Mouse (Mus musculus): Measurements from ENCODE around the gene Ubqln4. TPM values are rescaled to one million over a fixed set of nuclear protein-coding genes. Genes with fewer than 3 reads are reported as not detected.
"Not testable (repeated sequence)": the region's sequence is repeated elsewhere in the genome, so short reads cannot be mapped to it uniquely, and the experiment has no call there.

Gene Ubqln4
- polyA plus RNA-seq, 1 experiment from 2014 or later = 47.8 TPM

DNA sequence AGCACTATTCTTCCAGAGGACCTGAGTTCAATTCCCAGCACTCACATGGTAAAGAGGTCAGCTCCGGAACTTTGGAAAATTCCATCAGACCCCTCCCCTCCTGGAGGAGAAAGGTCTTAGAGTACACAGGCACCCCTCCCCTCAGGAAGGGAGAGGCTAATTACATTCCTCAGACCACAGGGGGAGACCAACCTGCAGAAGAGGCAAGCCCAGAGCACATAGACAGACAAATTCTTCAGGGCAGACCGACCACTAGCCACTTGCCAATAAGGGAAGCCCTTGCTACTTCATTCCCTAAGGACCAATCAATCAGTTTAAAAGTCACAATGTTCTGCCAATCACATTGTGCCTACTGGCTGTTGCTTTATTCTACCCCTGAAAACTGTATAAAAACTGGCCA lies 19.3 kb downstream of the Ubqln4 start:
- DNase-seq = no peak
- 87% methylated on average over 2 of the region's 2 CpGs for WGBS
- ATAC-seq (ENCODE audit: low FRiP score, low TSS enrichment) = no peak

DNA sequence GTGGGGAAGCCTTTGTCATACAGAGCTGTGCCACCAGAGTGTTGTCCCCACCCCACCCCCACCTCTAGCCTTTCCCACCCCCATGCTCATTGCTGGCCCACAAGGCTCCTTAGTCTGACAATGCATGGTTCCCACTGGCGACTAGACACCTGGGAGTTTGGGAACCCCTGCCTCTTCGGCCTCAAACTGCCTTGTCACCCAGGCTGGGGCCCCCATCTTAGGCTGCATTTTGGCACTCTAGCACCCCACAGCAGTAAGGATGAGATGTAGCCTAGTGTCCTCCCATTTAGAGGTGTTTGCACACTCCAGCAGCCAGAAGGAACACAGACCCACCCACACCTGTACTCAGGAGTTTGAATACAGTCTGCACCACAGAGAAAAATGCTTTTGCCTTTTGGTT lies 20.3 kb downstream of the Ubqln4 start:
- Histone ChIP-seq H3K27me3 (ENCODE audit: control insufficient read depth, insufficient read depth, low read length) (no peaks in the 10 kb centered on the region), H3K27ac (replicated peaks; ENCODE audit: low read depth, low read length) (no peak overlapping the region), H3K9me3 (ENCODE audit: control insufficient read depth, low read length) (no peaks in the 10 kb centered on the region), H3K4me2 (ENCODE audit: low read length) (no peak overlapping the region), H3K36me3 (ENCODE audit: control insufficient read depth, insufficient read depth, low read length) (peaks cover 16% of the 10 kb centered on the region), H3K4me1 (ENCODE audit: control insufficient read depth, insufficient read depth, low read length) (no peaks in the 10 kb centered on the region), H3K4me3 (replicated peaks; ENCODE audit: low read depth, low read length) (no peak overlapping the region), H3K9ac (replicated peaks; ENCODE audit: low read length) (no peak overlapping the region)
- DNase-seq (no peak), ATAC-seq (ENCODE audit: low FRiP score, low TSS enrichment) (no peak)
- 94% methylated on average over 2 of the region's 2 CpGs for WGBS

More for the DNA sequence above, 19.3 kb downstream of the Ubqln4 start:
- H3K36me3 ChIP-seq (ENCODE audit: control insufficient read depth, insufficient read depth, low read length) = peaks cover 26% of the 10 kb centered on the region
- no peak overlapping the region for H3K27ac ChIP-seq (replicated peaks; ENCODE audit: low read depth, low read length)
- H3K27me3 ChIP-seq (ENCODE audit: control insufficient read depth, insufficient read depth, low read length) = no peaks in the 10 kb centered on the region
- no peak overlapping the region for H3K4me3 ChIP-seq (replicated peaks; ENCODE audit: low read depth, low read length)
- no peaks in the 10 kb centered on the region for H3K9me3 ChIP-seq (ENCODE audit: control insufficient read depth, low read length)
- no peaks in the 10 kb centered on the region for H3K4me1 ChIP-seq (ENCODE audit: control insufficient read depth, insufficient read depth, low read length)
- H3K4me2 ChIP-seq (ENCODE audit: low read length) = no peak overlapping the region
- H3K9ac ChIP-seq (replicated peaks; ENCODE audit: low read length) = no peak overlapping the region

DNA sequence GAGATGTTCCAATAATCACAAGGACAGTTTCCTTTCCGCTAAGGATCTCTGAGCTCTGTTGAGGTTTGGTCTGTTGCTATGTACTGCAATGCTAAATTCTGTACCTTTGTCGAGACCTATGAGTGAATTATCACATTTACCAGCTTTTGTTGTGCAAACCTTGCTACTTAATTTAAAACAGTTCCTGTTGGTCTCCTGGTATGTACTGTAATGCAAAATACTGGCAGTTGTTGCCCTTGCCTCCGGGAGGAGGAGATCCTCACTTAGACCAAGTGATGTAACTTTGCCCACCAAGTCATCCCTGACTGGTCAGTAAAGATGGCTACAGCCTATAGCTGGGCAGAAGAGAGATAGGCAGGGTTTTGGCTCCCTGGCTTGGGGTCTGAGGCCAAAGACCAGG lies 22.0 kb downstream of the Ubqln4 start, which contains the start of gene Ssr2:
TSS of gene Ssr2 (plus strand) at position 337 of the 400 bp plus-strand sequence.
- Histone ChIP-seq H3K9me3 (ENCODE audit: control insufficient read depth, low read length) (no peaks in the 10 kb centered on the region), H3K4me1 (ENCODE audit: control insufficient read depth, insufficient read depth, low read length) (peaks cover 6% of the 10 kb centered on the region; the same call in 1 of the 2 replicates), H3K36me3 (ENCODE audit: control insufficient read depth, insufficient read depth, low read length) (no peaks in the 10 kb centered on the region), H3K4me3 (replicated peaks; ENCODE audit: low read depth, low read length) (no peak within 1 kb of the TSS), H3K4me2 (ENCODE audit: low read length) (no peak within 1 kb of the TSS), H3K9ac (replicated peaks; ENCODE audit: low read length) (no peak within 1 kb of the TSS), H3K27me3 (ENCODE audit: control insufficient read depth, insufficient read depth, low read length) (no peaks in the 10 kb centered on the region), H3K27ac (replicated peaks; ENCODE audit: low read depth, low read length) (no peak within 1 kb of the TSS)
- DNase-seq = no peak
- no peak for ATAC-seq (ENCODE audit: low FRiP score, low TSS enrichment)
- whole genome bisulfite sequencing = 87% methylated on average over 3 of the region's 3 CpGs

DNA sequence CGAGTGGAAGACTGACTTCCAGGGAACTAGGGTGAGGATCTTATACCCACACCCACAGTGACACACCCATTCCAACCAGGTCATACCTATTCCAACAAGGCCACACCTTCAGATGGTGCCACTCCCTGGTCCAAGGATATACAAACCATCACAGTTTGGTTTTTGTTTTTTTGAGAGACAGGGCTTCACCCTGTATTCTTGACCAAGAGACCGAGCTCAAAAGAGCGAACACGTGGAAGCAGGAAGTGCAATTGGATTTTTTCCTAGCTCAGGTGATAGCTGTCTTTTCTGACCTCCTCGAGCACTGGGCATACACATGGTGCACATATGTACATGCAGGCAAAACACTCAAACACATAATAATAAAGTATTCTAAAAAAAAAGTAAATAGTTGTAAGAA lies 24.3 kb downstream of the Ubqln4 start:
- WGBS = 86% methylated on average over 5 of the region's 5 CpGs
- not testable (repeated sequence) for DNase-seq; H3K27ac ChIP-seq (replicated peaks; ENCODE audit: low read depth, low read length)

DNA sequence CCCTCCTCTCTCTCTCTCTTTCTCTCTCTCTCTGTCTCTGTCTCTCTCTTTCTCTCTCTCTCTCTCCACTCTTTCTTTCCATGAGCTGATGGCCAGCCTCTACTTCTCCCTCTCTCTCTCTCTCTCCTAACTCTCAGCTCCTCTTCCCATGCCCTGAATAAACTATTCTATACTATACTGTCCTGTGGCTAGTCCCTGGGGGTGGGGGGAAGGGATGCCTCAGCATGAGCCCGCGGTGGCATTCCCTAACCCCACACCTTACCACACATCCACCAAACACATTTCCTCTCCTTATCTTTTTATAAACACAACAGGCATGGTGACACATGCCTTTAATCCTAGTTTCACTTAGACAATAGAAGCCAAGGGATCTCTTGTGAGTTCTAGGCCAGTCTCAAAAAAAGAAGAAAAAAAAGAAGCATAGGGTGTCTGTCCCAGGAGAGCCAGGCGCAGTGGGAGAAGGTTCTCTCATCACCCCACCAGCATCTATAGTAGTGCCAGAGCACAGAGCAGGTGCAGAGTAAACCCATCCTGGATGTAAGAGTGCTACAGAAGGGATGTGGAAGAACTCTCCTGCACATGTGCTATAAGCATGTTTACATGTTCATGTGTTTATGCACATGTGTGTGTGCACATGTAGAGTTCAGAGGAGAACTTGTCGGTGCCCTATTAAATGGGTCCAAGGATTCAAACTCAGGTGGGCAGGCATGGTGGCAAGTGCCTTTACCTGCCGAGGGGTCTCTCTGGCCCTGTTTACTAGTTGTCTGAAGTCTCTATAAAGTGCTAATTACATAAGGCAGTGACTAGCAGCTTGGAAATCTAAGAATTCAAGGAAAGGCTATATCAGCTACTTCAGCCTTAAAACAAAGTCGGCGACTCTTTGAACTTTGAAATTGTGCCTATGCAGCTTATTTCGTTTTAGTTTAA lies 25.2 kb downstream of the Ubqln4 start:
- DNase-seq (no peak), ATAC-seq (ENCODE audit: low FRiP score, low TSS enrichment) (no peak)
- H3K9me3 ChIP-seq (ENCODE audit: control insufficient read depth, low read length) = no peaks in the 10 kb centered on the region
- no peaks in the 10 kb centered on the region for H3K27me3 ChIP-seq (ENCODE audit: control insufficient read depth, insufficient read depth, low read length)
- H3K4me3 ChIP-seq (replicated peaks; ENCODE audit: low read depth, low read length) = peak overlapping the region; percentile 83
- peak overlapping the region; percentile 91 for H3K4me2 ChIP-seq (ENCODE audit: low read length)
- H3K36me3 ChIP-seq (ENCODE audit: control insufficient read depth, insufficient read depth, low read length) = peaks cover 25% of the 10 kb centered on the region
- H3K9ac ChIP-seq (replicated peaks; ENCODE audit: low read length) = no peak overlapping the region
- peaks cover 6% of the 10 kb centered on the region; the same call in 1 of the 2 replicates for H3K4me1 ChIP-seq (ENCODE audit: control insufficient read depth, insufficient read depth, low read length)
- 49% methylated on average over 8 of the region's 8 CpGs for WGBS
- no peak overlapping the region for H3K27ac ChIP-seq (replicated peaks; ENCODE audit: low read depth, low read length)

More for the DNA sequence above, 24.3 kb downstream of the Ubqln4 start:
- H3K9ac ChIP-seq (replicated peaks; ENCODE audit: low read length); H3K4me3 ChIP-seq (replicated peaks; ENCODE audit: low read depth, low read length); H3K27me3 ChIP-seq (ENCODE audit: control insufficient read depth, insufficient read depth, low read length); ATAC-seq (ENCODE audit: low FRiP score, low TSS enrichment); H3K4me1 ChIP-seq (ENCODE audit: control insufficient read depth, insufficient read depth, low read length); H3K9me3 ChIP-seq (ENCODE audit: control insufficient read depth, low read length); H3K4me2 ChIP-seq (ENCODE audit: low read length): not testable (repeated sequence)
- peaks cover 17% of the 10 kb centered on the region for H3K36me3 ChIP-seq (ENCODE audit: control insufficient read depth, insufficient read depth, low read length)

DNA sequence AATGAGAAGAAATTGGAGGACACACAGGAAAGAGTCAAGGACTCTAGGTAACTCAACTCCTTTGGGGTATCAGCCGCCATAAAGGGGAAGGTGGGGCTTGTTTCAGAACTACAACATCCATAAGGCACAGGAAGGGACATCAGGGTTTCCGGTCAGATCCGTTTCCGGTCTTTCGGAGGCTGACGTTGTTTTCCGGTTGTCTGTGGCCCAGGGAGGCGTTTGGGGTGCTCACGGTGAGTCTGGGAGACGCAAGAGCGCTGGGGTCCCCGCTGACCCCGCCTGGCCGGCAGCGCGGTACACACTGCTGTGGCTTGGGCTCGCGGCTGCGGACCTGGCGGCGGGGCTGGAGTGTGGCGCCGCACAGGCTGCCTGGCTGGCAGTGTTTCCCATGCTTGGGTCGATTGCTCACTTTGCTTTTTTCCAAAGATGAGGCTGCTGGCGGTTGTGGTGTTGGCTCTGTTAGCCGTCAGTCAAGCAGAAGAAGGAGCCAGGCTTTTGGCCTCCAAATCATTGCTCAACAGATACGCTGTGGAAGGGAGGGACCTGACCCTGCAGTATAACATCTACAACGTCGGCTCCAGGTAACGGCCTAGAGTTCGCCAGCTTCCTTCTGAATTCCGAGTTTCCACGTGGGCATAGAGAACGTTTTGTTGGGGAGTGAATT lies 26.0 kb downstream of the Ubqln4 start:
- under 1% methylated on average over 34 of the region's 34 CpGs for WGBS

DNA sequence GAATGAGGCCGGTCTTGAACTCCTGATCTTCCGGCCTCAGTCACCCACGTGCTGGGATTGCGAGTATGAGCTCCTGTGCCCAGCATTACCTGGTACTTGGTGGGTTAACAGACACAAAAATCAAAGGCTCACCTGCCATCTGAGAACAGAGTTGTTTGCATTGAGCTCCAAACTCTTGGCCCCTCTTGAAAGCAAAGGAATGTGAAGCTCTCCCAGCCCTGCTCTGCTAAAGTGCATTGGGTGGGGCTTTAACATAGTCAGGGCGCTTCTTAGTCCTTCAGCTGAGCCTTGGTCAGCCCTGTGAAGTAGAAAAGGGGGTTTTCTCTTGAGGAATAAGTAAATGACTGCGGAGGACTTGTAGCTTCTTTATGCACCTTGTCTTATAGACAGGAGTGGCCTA lies 32.2 kb downstream of the Ubqln4 start:
- no peaks in the 10 kb centered on the region for H3K9me3 ChIP-seq (ENCODE audit: control insufficient read depth, low read length)
- DNase-seq (no peak), ATAC-seq (ENCODE audit: low FRiP score, low TSS enrichment) (no peak)
- no peak overlapping the region for H3K4me3 ChIP-seq (replicated peaks; ENCODE audit: low read depth, low read length)
- no peak overlapping the region for H3K9ac ChIP-seq (replicated peaks; ENCODE audit: low read length)
- H3K4me1 ChIP-seq (ENCODE audit: control insufficient read depth, insufficient read depth, low read length) = no peaks in the 10 kb centered on the region
- 97% methylated on average over 6 of the region's 6 CpGs for WGBS
- H3K27ac ChIP-seq (replicated peaks; ENCODE audit: low read depth, low read length) = no peak overlapping the region
- H3K27me3 ChIP-seq (ENCODE audit: control insufficient read depth, insufficient read depth, low read length) = no peaks in the 10 kb centered on the region
- H3K36me3 ChIP-seq (ENCODE audit: control insufficient read depth, insufficient read depth, low read length) = peaks cover 66% of the 10 kb centered on the region
- no peak overlapping the region for H3K4me2 ChIP-seq (ENCODE audit: low read length)

More for the DNA sequence above, 26.0 kb downstream of the Ubqln4 start:
- H3K36me3 ChIP-seq (ENCODE audit: control insufficient read depth, insufficient read depth, low read length) = peaks cover 29% of the 10 kb centered on the region
- peak; percentile 90 for DNase-seq
- ATAC-seq (ENCODE audit: low FRiP score, low TSS enrichment) = peak; percentile 78
- peak overlapping the region; percentile 91 for H3K4me2 ChIP-seq (ENCODE audit: low read length)
- H3K4me1 ChIP-seq (ENCODE audit: control insufficient read depth, insufficient read depth, low read length) = peaks cover 6% of the 10 kb centered on the region; the same call in 1 of the 2 replicates
- no peaks in the 10 kb centered on the region for H3K9me3 ChIP-seq (ENCODE audit: control insufficient read depth, low read length)
- no peak overlapping the region; the same call in 1 of the 2 replicates for H3K27ac ChIP-seq (replicated peaks; ENCODE audit: low read depth, low read length)
- H3K9ac ChIP-seq (replicated peaks; ENCODE audit: low read length) = peak overlapping the region; percentile 84
- H3K27me3 ChIP-seq (ENCODE audit: control insufficient read depth, insufficient read depth, low read length) = no peaks in the 10 kb centered on the region
- peak overlapping the region; percentile 83 for H3K4me3 ChIP-seq (replicated peaks; ENCODE audit: low read depth, low read length)

DNA sequence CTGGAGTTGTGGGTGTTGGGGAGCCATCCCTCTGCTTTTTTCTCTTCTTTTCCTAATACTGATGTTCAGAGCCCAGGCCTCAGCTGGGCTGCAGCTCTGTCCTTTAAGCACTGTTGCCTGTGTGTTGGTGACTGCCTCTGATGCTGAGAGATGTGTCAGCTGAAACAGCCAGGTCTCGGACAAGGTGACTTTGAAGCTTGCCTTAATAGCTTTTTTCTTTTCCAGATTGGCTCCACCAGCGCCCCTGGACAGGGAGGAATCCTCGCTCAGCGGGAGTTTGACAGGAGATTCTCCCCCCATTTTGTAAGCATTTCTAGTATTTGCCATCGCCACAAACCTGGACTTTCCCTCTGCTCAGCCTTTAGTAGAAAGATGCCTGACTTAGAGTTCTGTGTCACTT lies 33.1 kb downstream of the Ubqln4 start:
- H3K9me3 ChIP-seq (ENCODE audit: control insufficient read depth, low read length) = no peaks in the 10 kb centered on the region
- H3K27me3 ChIP-seq (ENCODE audit: control insufficient read depth, insufficient read depth, low read length) = no peaks in the 10 kb centered on the region
- no peaks in the 10 kb centered on the region for H3K4me1 ChIP-seq (ENCODE audit: control insufficient read depth, insufficient read depth, low read length)
- ATAC-seq (ENCODE audit: low FRiP score, low TSS enrichment) (no peak), DNase-seq (no peak)
- no peak overlapping the region for H3K27ac ChIP-seq (replicated peaks; ENCODE audit: low read depth, low read length)
- H3K4me2 ChIP-seq (ENCODE audit: low read length) = no peak overlapping the region
- H3K4me3 ChIP-seq (replicated peaks; ENCODE audit: low read depth, low read length) = no peak overlapping the region
- WGBS = 96% methylated on average over 5 of the region's 5 CpGs
- H3K9ac ChIP-seq (replicated peaks; ENCODE audit: low read length) = no peak overlapping the region
- peaks cover 62% of the 10 kb centered on the region for H3K36me3 ChIP-seq (ENCODE audit: control insufficient read depth, insufficient read depth, low read length)
